Mouse (Mus musculus) G1E (cell line): ENCODE measurements around the gene Aff3.

ENCODE experiments used
- CTCF ChIP-seq: IDR thresholded peaks from 2 replicates; pipeline ENCODE4 v1.5.1; 2012; ENCODE audit warnings: low read depth, low read length, inconsistent platforms, mixed read lengths
- GATA2 ChIP-seq: IDR thresholded peaks from 2 replicates; pipeline ENCODE4 v1.6.1; 2012; ENCODE audit warnings: low read depth, low read length, inconsistent platforms, borderline replicate concordance
- TAL1 ChIP-seq: conservative IDR thresholded peaks from 2 replicates; pipeline ENCODE4 v1.6.1; 2012; ENCODE audit warnings: low read depth, low read length, inconsistent platforms, mixed read lengths

- TF ChIP-seq CTCF = no peak
- no peak for TF ChIP-seq TAL1
- TF ChIP-seq GATA2 = no peak
Measured at GRCm38 (mm10) chr1:38628426-38628825, 36.3 kb downstream of the Aff3 start.
